Mouse (Mus musculus) bone marrow macrophage, adult 2 months (primary cell): Measurements from ENCODE around the gene Rap1gap2. TPM values are rescaled to one million over a fixed set of nuclear protein-coding genes. Genes with fewer than 3 reads are reported as not detected.
A peak's percentile ranks its signal among the peaks of the same experiment; 100 is the strongest.

ENCODE experiments used
- H3K27ac ChIP-seq: 2 replicates; pipeline ENCODE4 v1.5.1; 2012; ENCODE audit warnings: low read depth, low read length; ENCODE audit not compliant: insufficient read depth
- H3K4me1 ChIP-seq: 2 replicates; pipeline ENCODE4 v1.6.1; 2012; ENCODE audit warnings: low read length; ENCODE audit not compliant: control insufficient read depth, insufficient read depth
- H3K4me3 ChIP-seq: 2 replicates; pipeline ENCODE4 v1.5.1; 2012; ENCODE audit warnings: mild to moderate bottlenecking, low read length, moderate library complexity; ENCODE audit not compliant: insufficient read depth
- CTCF ChIP-seq: IDR thresholded peaks from 2 replicates; pipeline ENCODE4 v1.5.1; 2012; ENCODE audit warnings: low read depth, mild to moderate bottlenecking, low read length, moderate library complexity
- POLR2A ChIP-seq: IDR thresholded peaks from 2 replicates; pipeline ENCODE4 v1.6.1; 2012; ENCODE audit warnings: mild to moderate bottlenecking, low read depth, low read length, borderline replicate concordance
- polyA plus RNA-seq: library from polyadenylated mRNA; stranded (reverse); fragments of >200 nt; gene quantifications from 2 replicates; pipeline ENCODE4 v1.2.4, GENCODE M21; 2012; ENCODE audit not compliant: missing spikeins, insufficient read depth, insufficient read length

Rap1gap2 gene
- polyA plus RNA-seq = 0.63 and 0.88 TPM in 2 replicates

DNA sequence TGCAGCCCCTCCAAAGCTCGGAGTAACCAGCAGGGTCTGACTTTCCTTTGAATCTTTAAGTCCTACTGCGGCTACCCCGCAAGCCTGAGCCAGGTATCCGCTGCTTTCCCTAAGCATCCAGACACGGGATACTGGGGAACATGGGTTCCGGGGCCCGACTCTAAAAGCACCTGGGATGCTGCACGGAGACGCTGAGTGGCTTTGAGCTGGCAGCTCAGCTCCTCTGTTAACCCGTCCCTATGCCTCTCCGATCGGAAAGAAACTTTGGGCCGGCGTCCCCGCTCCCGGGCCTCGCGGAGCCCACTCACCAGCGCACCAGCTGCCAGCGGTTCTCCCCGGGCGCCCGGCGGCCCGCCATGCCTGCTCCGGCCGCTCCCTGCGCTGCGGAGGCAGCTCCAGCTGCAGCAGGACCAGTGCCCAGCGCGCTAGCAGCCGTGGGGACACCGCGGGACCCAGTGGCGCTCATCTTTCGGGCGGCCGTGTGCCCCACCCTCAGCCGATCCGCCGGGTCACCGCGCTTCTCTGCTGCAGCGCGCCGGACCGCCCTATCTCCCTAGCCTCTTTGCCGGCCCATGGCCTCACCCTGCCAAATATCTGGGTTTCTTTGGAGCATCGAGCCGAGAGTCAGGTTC is at the start of gene Rap1gap2:
TSS of gene Rap1gap2 (minus strand) at position 371 of the 632 bp plus-strand sequence.
- H3K4me3 ChIP-seq = peak within 1 kb of the TSS; percentile 40
- H3K4me1 ChIP-seq = no peaks in the 10 kb centered on the region
- no peak for TF ChIP-seq CTCF
- TF ChIP-seq POLR2A = no peak
- H3K27ac ChIP-seq = no peak within 1 kb of the TSS

GRCm38 (mm10) chr11:74660336-74660735 is 49.6 kb upstream of the Rap1gap2 start:
- peaks cover 33% of the 10 kb centered on the region for H3K4me1 ChIP-seq

GRCm38 (mm10) chr11:74655941-74656340 is 45.2 kb upstream of the Rap1gap2 start:
- H3K4me1 ChIP-seq = peaks cover 36% of the 10 kb centered on the region
- no peak for TF ChIP-seq CTCF
- TF ChIP-seq POLR2A = no peak
- no peak overlapping the region for H3K27ac ChIP-seq
- H3K4me3 ChIP-seq = no peak overlapping the region

More at GRCm38 (mm10) chr11:74660336-74660735, 49.6 kb upstream of the Rap1gap2 start:
- Histone ChIP-seq H3K27ac (no peak overlapping the region), H3K4me3 (no peak overlapping the region)
- TF ChIP-seq POLR2A = no peak
- TF ChIP-seq CTCF = no peak

DNA sequence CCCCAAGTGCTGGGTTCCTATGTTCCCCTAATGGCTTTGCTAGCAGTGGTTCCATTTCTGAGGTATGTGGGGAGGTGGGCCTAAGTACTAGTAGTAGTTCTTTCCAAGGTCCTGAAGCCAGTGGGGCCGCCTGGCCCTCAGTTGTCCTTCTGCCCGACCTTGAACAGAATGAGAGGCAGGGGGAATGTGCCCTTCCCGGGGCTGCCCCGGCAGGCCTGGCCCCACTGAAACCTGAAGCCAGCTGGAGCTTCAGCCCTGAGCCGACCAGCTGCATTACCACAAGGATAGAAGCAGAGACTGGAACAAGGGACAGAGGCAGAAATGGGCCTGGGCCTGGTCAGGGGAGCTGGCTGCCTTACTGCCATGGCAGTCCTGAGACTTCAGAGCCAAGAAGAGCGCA is 42.7 kb upstream of the Rap1gap2 start:
- peaks cover 45% of the 10 kb centered on the region for H3K4me1 ChIP-seq
- H3K27ac ChIP-seq = no peak overlapping the region
- no peak overlapping the region for H3K4me3 ChIP-seq
- TF ChIP-seq CTCF (no peak), POLR2A (no peak)

- no peak overlapping the region for H3K4me3 ChIP-seq
- no peak overlapping the region for H3K27ac ChIP-seq
- TF ChIP-seq POLR2A = no peak
- no peak for TF ChIP-seq CTCF
- H3K4me1 ChIP-seq = peaks cover 48% of the 10 kb centered on the region
These were observed 42.1 kb upstream of the Rap1gap2 start for GRCm38 (mm10) chr11:74652791-74653191.

GRCm38 (mm10) chr11:74650576-74651100 is 39.9 kb upstream of the Rap1gap2 start:
- TF ChIP-seq CTCF (peak; percentile 32; the same call in 1 of the 2 replicates), POLR2A (no peak)
- H3K27ac ChIP-seq = no peak overlapping the region
- peaks cover 57% of the 10 kb centered on the region for H3K4me1 ChIP-seq
- peak overlapping the region; percentile 94 for H3K4me3 ChIP-seq

DNA sequence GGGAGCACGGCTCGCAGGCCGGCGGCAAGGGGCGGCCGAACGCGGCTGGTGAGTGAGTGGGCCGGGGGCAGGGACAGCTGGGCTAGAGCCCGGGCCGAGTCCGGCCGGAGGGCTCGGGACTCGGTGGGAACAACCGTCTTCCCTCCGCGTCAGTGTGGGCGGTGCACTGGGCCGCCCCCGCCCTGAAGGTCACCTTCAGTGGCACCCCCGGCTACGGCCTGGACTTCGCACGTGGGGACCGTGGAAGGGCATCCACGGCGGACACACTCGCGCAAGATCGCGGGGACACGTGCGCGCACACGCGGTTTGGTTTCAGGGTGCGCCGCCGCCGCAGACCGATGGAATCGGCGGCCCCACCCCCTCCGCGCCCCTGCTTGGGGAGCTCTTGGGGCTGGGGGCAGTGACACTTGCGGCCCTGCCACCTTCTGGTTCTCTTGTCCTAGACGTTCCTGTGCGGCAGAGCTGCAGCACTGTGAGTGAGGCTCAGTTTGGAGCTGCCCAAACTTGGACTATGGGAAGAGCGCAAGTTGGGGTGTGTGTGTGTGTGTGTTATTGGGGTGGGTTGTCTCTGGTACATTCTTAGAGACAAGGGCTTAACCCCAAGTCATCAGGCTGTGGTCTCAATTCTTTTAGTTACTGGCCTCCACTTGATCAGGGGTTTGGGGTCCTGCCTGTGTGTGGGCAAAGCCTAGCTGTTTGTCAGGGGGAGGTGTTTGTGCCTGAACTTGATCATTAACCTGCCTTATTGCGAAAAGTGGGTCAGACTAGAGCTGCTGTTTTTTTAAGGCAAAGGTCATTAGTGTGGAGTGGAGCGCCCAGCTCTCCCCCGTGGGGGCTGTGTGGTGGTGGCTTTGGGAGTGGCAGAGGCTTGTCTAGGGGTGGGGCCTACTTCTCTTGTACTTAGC is 39.2 kb upstream of the Rap1gap2 start:
- Histone ChIP-seq H3K4me1 (peaks cover 50% of the 10 kb centered on the region), H3K27ac (peak overlapping the region; percentile 63)

DNA sequence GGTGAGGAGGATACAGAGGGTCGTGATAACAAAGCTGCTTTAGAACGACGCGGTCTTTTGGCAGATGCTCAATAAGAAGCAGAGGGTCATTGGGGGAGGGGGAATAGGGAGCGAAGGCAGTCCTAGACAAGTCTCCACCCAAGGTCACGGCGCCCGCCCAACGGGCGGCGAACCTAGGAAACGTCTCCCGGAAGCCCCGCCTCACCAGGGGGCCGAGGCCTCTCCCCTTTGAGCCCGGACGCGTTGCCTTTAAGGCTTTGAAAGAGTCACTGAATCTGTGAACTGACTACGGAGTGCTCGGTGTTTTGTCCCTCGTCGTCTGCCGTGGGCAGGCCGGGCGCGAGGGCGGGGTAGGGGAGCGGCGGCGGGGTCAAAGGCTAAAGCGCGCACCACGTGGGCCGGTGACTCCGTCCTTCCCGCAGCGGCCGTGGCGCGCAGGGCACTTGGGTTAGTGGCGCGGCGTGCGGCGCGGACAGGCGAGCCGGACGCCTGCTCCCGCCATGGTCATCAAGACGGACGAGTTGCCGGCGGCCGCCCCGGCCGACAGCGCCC is 38.5 kb upstream of the Rap1gap2 start, which contains the start of gene Cluh:
TSS of gene Cluh (plus strand) at position 401 of the 552 bp plus-strand sequence.
- Histone ChIP-seq H3K4me3 (peak within 1 kb of the TSS; percentile 94), H3K27ac (peak within 1 kb of the TSS; percentile 94), H3K4me1 (peaks cover 46% of the 10 kb centered on the region)
- TF ChIP-seq CTCF (no peak), POLR2A (no peak)

More for the DNA sequence above, 39.2 kb upstream of the Rap1gap2 start:
- TF ChIP-seq POLR2A = no peak
- TF ChIP-seq CTCF = no peak
- H3K4me3 ChIP-seq = peak overlapping the region; percentile 94

DNA sequence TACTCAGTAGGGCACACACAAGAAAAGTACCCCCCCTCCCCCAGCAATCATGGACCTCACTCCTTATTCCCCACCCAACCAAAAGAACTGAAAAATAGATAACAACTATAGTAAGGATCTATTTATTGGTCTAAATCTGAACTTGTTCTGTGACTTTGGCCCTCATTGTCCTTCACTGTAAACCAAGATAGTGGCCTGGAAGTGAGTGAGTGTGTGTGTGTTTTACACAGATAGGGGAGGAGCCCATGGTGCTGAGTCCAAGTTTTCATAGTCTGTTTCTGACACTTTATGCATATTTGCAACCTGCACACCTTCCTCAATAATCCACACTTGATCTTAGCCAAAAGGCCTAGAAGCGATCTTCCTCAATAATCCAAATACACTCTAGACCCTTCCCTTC is 38.0 kb upstream of the Rap1gap2 start:
- H3K4me3 ChIP-seq = peak overlapping the region; percentile 55
- peaks cover 49% of the 10 kb centered on the region for H3K4me1 ChIP-seq
- TF ChIP-seq CTCF (no peak), POLR2A (no peak)
- H3K27ac ChIP-seq = peak overlapping the region; percentile 94

DNA sequence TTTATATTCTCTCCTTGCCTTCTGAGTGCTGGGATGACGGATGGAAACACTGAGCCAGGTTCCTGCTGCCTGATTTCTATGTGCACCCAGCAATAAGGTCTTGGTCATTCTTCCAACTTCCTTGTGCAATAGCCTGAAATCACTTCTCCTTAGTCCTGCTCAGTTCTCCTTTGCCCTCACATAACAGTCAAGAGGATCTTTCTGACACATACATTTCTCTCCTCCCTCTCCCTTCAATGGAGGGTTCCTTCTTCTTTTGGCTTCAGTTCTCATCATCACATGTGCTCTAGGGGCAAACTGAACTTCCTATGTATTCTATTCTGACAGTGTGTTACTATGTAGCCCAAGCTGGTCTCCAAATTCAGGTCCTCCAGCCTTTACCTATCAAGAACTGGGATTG is 37.3 kb upstream of the Rap1gap2 start:
- Histone ChIP-seq H3K4me3 (no peak overlapping the region), H3K27ac (peak overlapping the region; percentile 94), H3K4me1 (peaks cover 46% of the 10 kb centered on the region)
- TF ChIP-seq CTCF = no peak
- no peak for TF ChIP-seq POLR2A
